In genomic region chr7:137879296-137879695, GRCm38 (mm10) we compare ENCODE assay signal across 22 mouse cellular contexts.
"Had no signal": no experiment of that assay in that cellular context is flagged by ENCODE, and none has a peak within 500 bp of the region (broad histone marks: within the 10 kb centered on the region; RNA-seq: fewer than 3 reads in every experiment).

No protein-coding gene starts in this region.

- H3K27me3 ChIP-seq: limb, embryonic 12.5 days; limb, embryonic 15.5 days; midbrain, embryonic 12.5 days; midbrain, embryonic 15.5 days; neural tube, embryonic 12.5 days; neural tube, embryonic 15.5 days had no signal

- H3K27ac ChIP-seq: kidney, postnatal 0 days; layer of hippocampus, adult 2 months; left cerebral cortex, adult 2 months; limb, embryonic 12.5 days; limb, embryonic 15.5 days; liver, embryonic 14.5 days; macrophage; midbrain, embryonic 12.5 days; midbrain, embryonic 15.5 days; neural tube, embryonic 12.5 days; neural tube, embryonic 15.5 days; stomach, postnatal 0 days had no signal

- H3K9ac ChIP-seq: limb, embryonic 12.5 days; limb, embryonic 15.5 days; liver, embryonic 14.5 days; liver, postnatal 0 days; lung, embryonic 14.5 days; midbrain, embryonic 12.5 days; midbrain, embryonic 15.5 days; neural tube, embryonic 12.5 days; neural tube, embryonic 15.5 days had no signal

- DNase-seq: kidney, postnatal 25 days; layer of hippocampus, adult 9-11 months; liver, postnatal 0 days; lung, embryonic 14.5 days; right cerebral cortex, adult 18-20 months; right cerebral cortex, postnatal 14 days; right cerebral cortex, postnatal 4 days; thymus, adult 2 months; thymus, postnatal 14 days; thymus, postnatal 4 days had no signal

- H3K9me3 ChIP-seq: limb, embryonic 12.5 days; limb, embryonic 15.5 days; midbrain, embryonic 12.5 days; midbrain, embryonic 15.5 days; neural tube, embryonic 12.5 days; neural tube, embryonic 15.5 days had no signal

- H3K36me3 ChIP-seq: limb, embryonic 12.5 days; limb, embryonic 15.5 days; midbrain, embryonic 12.5 days; midbrain, embryonic 15.5 days; neural tube, embryonic 12.5 days; neural tube, embryonic 15.5 days had no signal

- H3K4me1 ChIP-seq: midbrain, embryonic 12.5 days had no signal

- H3K4me3 ChIP-seq: layer of hippocampus, adult 2 months; left cerebral cortex, adult 2 months; limb, embryonic 12.5 days; limb, embryonic 15.5 days; midbrain, embryonic 12.5 days; midbrain, embryonic 15.5 days; neural tube, embryonic 12.5 days; neural tube, embryonic 15.5 days had no signal
